Mouse (Mus musculus): ENCODE measurements at regions not wholly inside any gene's neighbourhood (a gene's known extent, or its start where the extent isn't known, plus 50 kb on each side); places are given as distances from the start of the nearest gene placed in this dataset.

GRCm38 (mm10) chr7:113086158-113086557, 121.1 kb upstream of the Arntl start:
- Histone ChIP-seq H3K9ac (replicated peaks; ENCODE audit: low read length, poor library complexity, severe bottlenecking) (no peak overlapping the region), H3K4me3 (ENCODE audit: low read depth, low read length) (no peak overlapping the region), H3K36me3 (ENCODE audit: insufficient read depth, low read length) (no peaks in the 10 kb centered on the region), H3K27me3 (ENCODE audit: insufficient read depth, low read length) (no peaks in the 10 kb centered on the region), H3K4me1 (ENCODE audit: insufficient read depth, low read length) (no peaks in the 10 kb centered on the region), H3K27ac (ENCODE audit: low read depth, low read length) (no peak overlapping the region), H3K9me3 (ENCODE audit: low read length) (no peaks in the 10 kb centered on the region), H3K4me2 (ENCODE audit: low read depth, low read length, poor library complexity, severe bottlenecking) (no peak overlapping the region)
- ATAC-seq (ENCODE audit: low FRiP score) (no peak), DNase-seq (ENCODE audit: low spot score) (no peak)
- WGBS = 83% methylated on average over 1 of the region's 1 CpGs
- TF ChIP-seq CTCF (IDR thresholded peaks at IDR 0.05) = no peak

GRCm38 (mm10) chr7:113087646-113088045, 119.6 kb upstream of the Arntl start:
- H3K9me3 ChIP-seq (ENCODE audit: low read length) = no peaks in the 10 kb centered on the region
- no peaks in the 10 kb centered on the region for H3K36me3 ChIP-seq (ENCODE audit: insufficient read depth, low read length)
- DNase-seq (ENCODE audit: low spot score) = no peak
- WGBS = 86% methylated on average over 5 of the region's 5 CpGs
- no peaks in the 10 kb centered on the region for H3K4me1 ChIP-seq (ENCODE audit: insufficient read depth, low read length)
- no peak overlapping the region for H3K4me3 ChIP-seq (ENCODE audit: low read depth, low read length)
- no peak overlapping the region for H3K4me2 ChIP-seq (ENCODE audit: low read depth, low read length, poor library complexity, severe bottlenecking)
- no peaks in the 10 kb centered on the region for H3K27me3 ChIP-seq (ENCODE audit: insufficient read depth, low read length)
- H3K9ac ChIP-seq (replicated peaks; ENCODE audit: low read length, poor library complexity, severe bottlenecking) = no peak overlapping the region
- no peak for ATAC-seq (ENCODE audit: low FRiP score)
- no peak overlapping the region for H3K27ac ChIP-seq (ENCODE audit: low read depth, low read length)
- TF ChIP-seq CTCF (IDR thresholded peaks at IDR 0.05) = no peak

GRCm38 (mm10) chr7:113089044-113089443, 118.2 kb upstream of the Arntl start:
- Histone ChIP-seq H3K4me1 (ENCODE audit: insufficient read depth, low read length) (no peaks in the 10 kb centered on the region), H3K27ac (ENCODE audit: low read depth, low read length) (no peak overlapping the region), H3K4me2 (ENCODE audit: low read depth, low read length, poor library complexity, severe bottlenecking) (no peak overlapping the region), H3K4me3 (ENCODE audit: low read depth, low read length) (no peak overlapping the region), H3K36me3 (ENCODE audit: insufficient read depth, low read length) (no peaks in the 10 kb centered on the region), H3K27me3 (ENCODE audit: insufficient read depth, low read length) (no peaks in the 10 kb centered on the region), H3K9me3 (ENCODE audit: low read length) (no peaks in the 10 kb centered on the region), H3K9ac (replicated peaks; ENCODE audit: low read length, poor library complexity, severe bottlenecking) (no peak overlapping the region)
- ATAC-seq (ENCODE audit: low FRiP score) (no peak), DNase-seq (ENCODE audit: low spot score) (no peak)
- WGBS = 82% methylated on average over 4 of the region's 4 CpGs
- TF ChIP-seq CTCF (IDR thresholded peaks at IDR 0.05) = no peak

- ATAC-seq (ENCODE audit: low FRiP score) = no peak
- peak; percentile 21 for DNase-seq (ENCODE audit: low spot score)
- WGBS = 77% methylated on average over 5 of the region's 5 CpGs
- no peaks in the 10 kb centered on the region for H3K27me3 ChIP-seq (ENCODE audit: insufficient read depth, low read length)
- H3K4me3 ChIP-seq (ENCODE audit: low read depth, low read length) = no peak overlapping the region
- H3K9ac ChIP-seq (replicated peaks; ENCODE audit: low read length, poor library complexity, severe bottlenecking) = no peak overlapping the region
- no peaks in the 10 kb centered on the region for H3K36me3 ChIP-seq (ENCODE audit: insufficient read depth, low read length)
- no peak overlapping the region for H3K4me2 ChIP-seq (ENCODE audit: low read depth, low read length, poor library complexity, severe bottlenecking)
- TF ChIP-seq CTCF (IDR thresholded peaks at IDR 0.05) = no peak
- no peaks in the 10 kb centered on the region for H3K9me3 ChIP-seq (ENCODE audit: low read length)
- no peak overlapping the region for H3K27ac ChIP-seq (ENCODE audit: low read depth, low read length)
- H3K4me1 ChIP-seq (ENCODE audit: insufficient read depth, low read length) = no peaks in the 10 kb centered on the region
Measured at GRCm38 (mm10) chr7:113093931-113094330, 113.3 kb upstream of the Arntl start.

- no peaks in the 10 kb centered on the region for H3K27me3 ChIP-seq (ENCODE audit: insufficient read depth, low read length)
- no peak overlapping the region for H3K4me3 ChIP-seq (ENCODE audit: low read depth, low read length)
- no peak overlapping the region for H3K9ac ChIP-seq (replicated peaks; ENCODE audit: low read length, poor library complexity, severe bottlenecking)
- no peaks in the 10 kb centered on the region for H3K4me1 ChIP-seq (ENCODE audit: insufficient read depth, low read length)
- 80% methylated on average over 3 of the region's 3 CpGs for WGBS
- no peak overlapping the region for H3K27ac ChIP-seq (ENCODE audit: low read depth, low read length)
- no peak for TF ChIP-seq CTCF (IDR thresholded peaks at IDR 0.05)
- H3K4me2 ChIP-seq (ENCODE audit: low read depth, low read length, poor library complexity, severe bottlenecking) = no peak overlapping the region
- DNase-seq (ENCODE audit: low spot score) (no peak), ATAC-seq (ENCODE audit: low FRiP score) (no peak)
- no peaks in the 10 kb centered on the region for H3K9me3 ChIP-seq (ENCODE audit: low read length)
- H3K36me3 ChIP-seq (ENCODE audit: insufficient read depth, low read length) = no peaks in the 10 kb centered on the region
Measured at GRCm38 (mm10) chr7:113095092-113095491, 112.2 kb upstream of the Arntl start.

GRCm38 (mm10) chr7:113104265-113104664, 103.0 kb upstream of the Arntl start:
- no peak overlapping the region for H3K27ac ChIP-seq (ENCODE audit: low read depth, low read length)
- H3K9me3 ChIP-seq (ENCODE audit: low read length) = no peaks in the 10 kb centered on the region
- no peaks in the 10 kb centered on the region for H3K27me3 ChIP-seq (ENCODE audit: insufficient read depth, low read length)
- no peaks in the 10 kb centered on the region for H3K36me3 ChIP-seq (ENCODE audit: insufficient read depth, low read length)
- ATAC-seq (ENCODE audit: low FRiP score) = no peak
- WGBS = 92% methylated on average over 7 of the region's 7 CpGs
- no peak for TF ChIP-seq CTCF (IDR thresholded peaks at IDR 0.05)
- no peaks in the 10 kb centered on the region for H3K4me1 ChIP-seq (ENCODE audit: insufficient read depth, low read length)
- no peak overlapping the region for H3K4me3 ChIP-seq (ENCODE audit: low read depth, low read length)
- no peak overlapping the region for H3K4me2 ChIP-seq (ENCODE audit: low read depth, low read length, poor library complexity, severe bottlenecking)
- no peak for DNase-seq (ENCODE audit: low spot score)
- no peak overlapping the region for H3K9ac ChIP-seq (replicated peaks; ENCODE audit: low read length, poor library complexity, severe bottlenecking)
